Mouse (Mus musculus) left cerebral cortex, adult 2 months (tissue): Measurements from ENCODE around the gene Sergef. TPM values are rescaled to one million over a fixed set of nuclear protein-coding genes. Genes with fewer than 3 reads are reported as not detected.
A peak's percentile ranks its signal among the peaks of the same experiment; 100 is the strongest.

Experiments used
- DNase-seq, 2 experiments: peaks; one replicate each; pipeline ENCODE4 v3.0.0; 2021 to 2022; ENCODE audit warnings: low spot score in 2 of 2, mixed read lengths in 1 of 2; ENCODE audit errors: extremely low spot score in 1 of 2
- H3K27ac ChIP-seq: fragments of 200-600 bp; 2 replicates; pipeline ENCODE4 v1.8.1; 2022
- H3K4me3 ChIP-seq: fragments of 200-600 bp; 2 replicates; pipeline ENCODE4 v1.8.1; 2022
- CTCF ChIP-seq: fragments of 200-600 bp; IDR thresholded peaks from 2 replicates; pipeline ENCODE4 v1.8.1; 2022; ENCODE audit warnings: antibody characterized with exemption, mild to moderate bottlenecking, moderate library complexity
- intact Hi-C: fragments of 180-260 bp; cut with DNase I; formaldehyde crosslinking; loops from one replicate; pipeline ENCODE4 v1.15.1; 2025
- total RNA-seq, 2 experiments: library from RNA; stranded (reverse); gene quantifications; 2 replicates each; pipeline ENCODE4 v1.2.3; 2021

Sergef gene
- total RNA-seq, 2 experiments from 2014 or later = 74.5 to 77.3 TPM

GRCm38 (mm10) chr7:46415818-46416425, 223.7 kb downstream of the Sergef start:
- Histone ChIP-seq H3K4me3 (0 out of 2 replicates have a peak overlapping the region, but pooled peaks have one; percentile 9), H3K27ac (peak overlapping the region; percentile 69)
- intact Hi-C loops = no loop called here
- TF ChIP-seq CTCF = no peak
- peak in 1 of 2 experiments; percentile 48 for DNase-seq

- DNase-seq = no peak
- H3K27ac ChIP-seq = peak overlapping the region; percentile 69
- H3K4me3 ChIP-seq = no peak overlapping the region
- intact Hi-C loops = no loop called here
- TF ChIP-seq CTCF = no peak
Observed at GRCm38 (mm10) chr7:46413959-46414725, 225.5 kb downstream of the Sergef start.

GRCm38 (mm10) chr7:46412823-46413222, 226.8 kb downstream of the Sergef start:
- peak overlapping the region; percentile 57; the same call in 1 of the 2 replicates for H3K27ac ChIP-seq
- no peak for TF ChIP-seq CTCF
- intact Hi-C loops = no loop called here
- H3K4me3 ChIP-seq = no peak overlapping the region
- no peak for DNase-seq

GRCm38 (mm10) chr7:46410727-46411126, 228.9 kb downstream of the Sergef start:
- no peak for DNase-seq
- no peak overlapping the region; the same call in 1 of the 2 replicates for H3K27ac ChIP-seq
- no peak for TF ChIP-seq CTCF
- intact Hi-C loops = no loop called here
- no peak overlapping the region for H3K4me3 ChIP-seq

GRCm38 (mm10) chr7:46409204-46409789, 230.3 kb downstream of the Sergef start:
- H3K27ac ChIP-seq = no peak overlapping the region; the same call in 1 of the 2 replicates
- no peak for DNase-seq
- TF ChIP-seq CTCF = no peak
- no peak overlapping the region for H3K4me3 ChIP-seq
- intact Hi-C loops = no loop called here

GRCm38 (mm10) chr7:46408606-46409005, 231.0 kb downstream of the Sergef start:
- Histone ChIP-seq H3K27ac (no peak overlapping the region; the same call in 1 of the 2 replicates), H3K4me3 (no peak overlapping the region)
- DNase-seq = no peak
- no peak for TF ChIP-seq CTCF
- intact Hi-C loops = no loop called here

- peak in 1 of 2 experiments; percentile 10 for DNase-seq
- Histone ChIP-seq H3K27ac (no peak overlapping the region), H3K4me3 (no peak overlapping the region)
- intact Hi-C loops = no loop called here
- no peak for TF ChIP-seq CTCF
Observed at GRCm38 (mm10) chr7:46404756-46405155, 234.9 kb downstream of the Sergef start.

- Histone ChIP-seq H3K27ac (no peak overlapping the region), H3K4me3 (no peak overlapping the region)
- intact Hi-C loops = no loop called here
- DNase-seq = peak in 1 of 2 experiments; percentile 10
- no peak for TF ChIP-seq CTCF
Observed at GRCm38 (mm10) chr7:46403616-46404485, 235.8 kb downstream of the Sergef start.

GRCm38 (mm10) chr7:46401371-46402180, 238.0 kb downstream of the Sergef start:
- no peak overlapping the region for H3K4me3 ChIP-seq
- intact Hi-C loops = no loop called here

GRCm38 (mm10) chr7:46400346-46400745, 239.3 kb downstream of the Sergef start:
- Histone ChIP-seq H3K27ac (peak overlapping the region; percentile 78), H3K4me3 (peak overlapping the region; percentile 81)
- no peak for TF ChIP-seq CTCF
- peak in 1 of 2 experiments; percentile 44 for DNase-seq
- intact Hi-C loops = no loop called here

More at GRCm38 (mm10) chr7:46401371-46402180, 238.0 kb downstream of the Sergef start:
- DNase-seq = peak in 1 of 2 experiments; percentile 11
- H3K27ac ChIP-seq = no peak overlapping the region
- no peak for TF ChIP-seq CTCF

- TF ChIP-seq CTCF = no peak
- intact Hi-C loops = loop anchor here (5.0 kb wide), 2 partner anchors 118 to 188 kb away; no protein-coding TSS in a partner anchor
- peak overlapping the region; percentile 78 for H3K27ac ChIP-seq
Observed at GRCm38 (mm10) chr7:46399676-46400075, 239.9 kb downstream of the Sergef start.

More at GRCm38 (mm10) chr7:46399676-46400075, 239.9 kb downstream of the Sergef start:
- peak overlapping the region; percentile 81 for H3K4me3 ChIP-seq
- DNase-seq = peak in 1 of 2 experiments; percentile 9
